Mouse (Mus musculus) forebrain, embryonic 12.5 days (tissue): Measurements from ENCODE around the gene Shroom3. TPM values are rescaled to one million over a fixed set of nuclear protein-coding genes. Genes with fewer than 3 reads are reported as not detected.
A peak's percentile ranks its signal among the peaks of the same experiment; 100 is the strongest.

Source experiments
- ATAC-seq: fragments of 200-750 bp; cut with Nextera tagmentation; 2 replicates; pipeline ENCODE4 v1.8.0; 2017; ENCODE audit warnings: moderate TSS enrichment; ENCODE audit not compliant: low FRiP score
- H3K27ac ChIP-seq: fragments of 300-500 bp; sonication (generic); 2 replicates; pipeline ENCODE4 v1.5.1; 2016; ENCODE audit warnings: mild to moderate bottlenecking
- H3K27me3 ChIP-seq: fragments of 300-500 bp; sonication (generic); 2 replicates; pipeline ENCODE4 v1.6.1; 2016; ENCODE audit warnings: mild to moderate bottlenecking
- H3K36me3 ChIP-seq: fragments of 300-500 bp; sonication (generic); replicated peaks from 2 replicates; pipeline ENCODE4 v1.6.1; 2016; ENCODE audit warnings: mild to moderate bottlenecking
- H3K4me1 ChIP-seq: fragments of 300-500 bp; sonication (generic); 2 replicates; pipeline ENCODE4 v1.6.1; 2016
- H3K4me2 ChIP-seq: fragments of 300-500 bp; sonication (generic); 2 replicates; pipeline ENCODE4 v1.6.1; 2016; ENCODE audit warnings: mild to moderate bottlenecking, moderate library complexity
- H3K4me3 ChIP-seq: fragments of 300-500 bp; sonication (generic); replicated peaks from 2 replicates; pipeline ENCODE4 v1.5.1; 2016; ENCODE audit warnings: mild to moderate bottlenecking
- H3K9ac ChIP-seq: fragments of 300-500 bp; sonication (generic); 2 replicates; pipeline ENCODE4 v1.6.1; 2016; ENCODE audit warnings: mild to moderate bottlenecking
- H3K9me3 ChIP-seq: fragments of 300-500 bp; sonication (generic); 2 replicates; pipeline ENCODE4 v1.6.1; 2016
- WGBS: fragments of 180-500 bp; shearing (Covaris S2); methylation state at CpG from one replicate; pipeline ENCODE4 v1.1.7; 2016; 5-methylcytosine and 5-hydroxymethylcytosine counted together
- polyA plus RNA-seq: library from polyadenylated mRNA; unstranded; fragments of >200 nt; fragmentation: Nextera tagmentation; extraction: Ambion mirVana; gene quantifications from 2 replicates; pipeline ENCODE4 v1.2.1, GENCODE M21; 2016

Gene Shroom3
- polyA plus RNA-seq, 1 experiment from 2014 or later = 6.6 TPM

- no peak overlapping the region for H3K9ac ChIP-seq
- H3K9me3 ChIP-seq = no peaks in the 10 kb centered on the region
- H3K4me1 ChIP-seq = no peaks in the 10 kb centered on the region
- H3K27me3 ChIP-seq = no peaks in the 10 kb centered on the region
- H3K4me2 ChIP-seq = no peak overlapping the region
- ATAC-seq = no peak
- WGBS = 87% methylated on average over 4 of the region's 4 CpGs
- no peaks in the 10 kb centered on the region for H3K36me3 ChIP-seq
- no peak overlapping the region for H3K4me3 ChIP-seq
- no peak overlapping the region for H3K27ac ChIP-seq
These were observed 188.9 kb downstream of the Shroom3 start for GRCm38 (mm10) chr5:92872182-92872581.

- H3K9ac ChIP-seq = no peak overlapping the region
These were observed 189.8 kb downstream of the Shroom3 start for GRCm38 (mm10) chr5:92872991-92873390.

GRCm38 (mm10) chr5:92873518-92873917, 190.3 kb downstream of the Shroom3 start:
- Histone ChIP-seq H3K4me3 (no peak overlapping the region), H3K27ac (no peak overlapping the region), H3K4me1 (no peaks in the 10 kb centered on the region), H3K9me3 (no peaks in the 10 kb centered on the region), H3K9ac (no peak overlapping the region), H3K27me3 (no peaks in the 10 kb centered on the region), H3K36me3 (no peaks in the 10 kb centered on the region), H3K4me2 (no peak overlapping the region)
- ATAC-seq = no peak

More at GRCm38 (mm10) chr5:92872991-92873390, 189.8 kb downstream of the Shroom3 start:
- no peak for ATAC-seq
- H3K27ac ChIP-seq = no peak overlapping the region
- WGBS = 77% methylated on average over 2 of the region's 2 CpGs
- no peaks in the 10 kb centered on the region for H3K36me3 ChIP-seq
- H3K27me3 ChIP-seq = no peaks in the 10 kb centered on the region
- no peak overlapping the region for H3K4me3 ChIP-seq
- no peaks in the 10 kb centered on the region for H3K4me1 ChIP-seq
- H3K9me3 ChIP-seq = no peaks in the 10 kb centered on the region
- no peak overlapping the region for H3K4me2 ChIP-seq

GRCm38 (mm10) chr5:92875836-92876235, 192.6 kb downstream of the Shroom3 start:
- 99% methylated on average over 10 of the region's 10 CpGs for WGBS
- H3K4me2 ChIP-seq = no peak overlapping the region

GRCm38 (mm10) chr5:92877104-92877503, 193.9 kb downstream of the Shroom3 start:
- H3K4me3 ChIP-seq = no peak overlapping the region
- no peaks in the 10 kb centered on the region for H3K9me3 ChIP-seq
- WGBS = 73% methylated on average over 3 of the region's 3 CpGs
- H3K27me3 ChIP-seq = no peaks in the 10 kb centered on the region
- H3K4me2 ChIP-seq = no peak overlapping the region
- no peaks in the 10 kb centered on the region for H3K36me3 ChIP-seq
- no peak overlapping the region for H3K27ac ChIP-seq
- no peak overlapping the region for H3K9ac ChIP-seq
- H3K4me1 ChIP-seq = no peaks in the 10 kb centered on the region
- ATAC-seq = no peak

More at GRCm38 (mm10) chr5:92875836-92876235, 192.6 kb downstream of the Shroom3 start:
- Histone ChIP-seq H3K36me3 (no peaks in the 10 kb centered on the region), H3K4me3 (no peak overlapping the region), H3K4me1 (no peaks in the 10 kb centered on the region), H3K9me3 (no peaks in the 10 kb centered on the region), H3K9ac (no peak overlapping the region), H3K27ac (no peak overlapping the region), H3K27me3 (no peaks in the 10 kb centered on the region)
- ATAC-seq = no peak

- 98% methylated on average over 2 of the region's 2 CpGs for WGBS
- Histone ChIP-seq H3K4me1 (no peaks in the 10 kb centered on the region), H3K4me2 (no peak overlapping the region), H3K27me3 (no peaks in the 10 kb centered on the region), H3K36me3 (no peaks in the 10 kb centered on the region), H3K9me3 (no peaks in the 10 kb centered on the region), H3K27ac (no peak overlapping the region), H3K9ac (no peak overlapping the region), H3K4me3 (no peak overlapping the region)
- no peak for ATAC-seq
These were observed 197.2 kb downstream of the Shroom3 start for GRCm38 (mm10) chr5:92880393-92880792.

GRCm38 (mm10) chr5:92880893-92881292, 197.7 kb downstream of the Shroom3 start:
- no peaks in the 10 kb centered on the region for H3K27me3 ChIP-seq
- ATAC-seq = no peak
- H3K4me3 ChIP-seq = no peak overlapping the region
- no peak overlapping the region for H3K4me2 ChIP-seq
- H3K36me3 ChIP-seq = no peaks in the 10 kb centered on the region
- 82% methylated on average over 4 of the region's 4 CpGs for WGBS
- no peak overlapping the region for H3K9ac ChIP-seq
- no peaks in the 10 kb centered on the region for H3K4me1 ChIP-seq
- H3K27ac ChIP-seq = no peak overlapping the region
- no peaks in the 10 kb centered on the region for H3K9me3 ChIP-seq

- no peak overlapping the region for H3K4me3 ChIP-seq
- no peak for ATAC-seq
- H3K27ac ChIP-seq = no peak overlapping the region
- no peak overlapping the region for H3K9ac ChIP-seq
- no peaks in the 10 kb centered on the region; the same call in 1 of the 2 replicates for H3K4me1 ChIP-seq
- H3K9me3 ChIP-seq = no peaks in the 10 kb centered on the region
- WGBS = 89% methylated on average over 4 of the region's 4 CpGs
- no peak overlapping the region for H3K4me2 ChIP-seq
- no peaks in the 10 kb centered on the region for H3K27me3 ChIP-seq
- no peaks in the 10 kb centered on the region for H3K36me3 ChIP-seq
These were observed 202.9 kb downstream of the Shroom3 start for GRCm38 (mm10) chr5:92886141-92886540.

- Histone ChIP-seq H3K4me1 (no peaks in the 10 kb centered on the region; the same call in 1 of the 2 replicates), H3K36me3 (no peaks in the 10 kb centered on the region), H3K4me2 (no peak overlapping the region), H3K9me3 (no peaks in the 10 kb centered on the region), H3K27me3 (no peaks in the 10 kb centered on the region), H3K9ac (no peak overlapping the region), H3K4me3 (no peak overlapping the region), H3K27ac (no peak overlapping the region)
- ATAC-seq = no peak
- WGBS = 68% methylated on average over 3 of the region's 3 CpGs
These were observed 204.3 kb downstream of the Shroom3 start for GRCm38 (mm10) chr5:92887501-92887900.

GRCm38 (mm10) chr5:92888628-92889241, 205.5 kb downstream of the Shroom3 start:
- WGBS = 57% methylated on average over 8 of the region's 8 CpGs
- no peaks in the 10 kb centered on the region for H3K27me3 ChIP-seq
- H3K27ac ChIP-seq = no peak overlapping the region
- no peak overlapping the region for H3K9ac ChIP-seq
- H3K4me3 ChIP-seq = no peak overlapping the region
- no peak overlapping the region for H3K4me2 ChIP-seq
- no peaks in the 10 kb centered on the region for H3K36me3 ChIP-seq
- peaks cover 7% of the 10 kb centered on the region for H3K4me1 ChIP-seq
- no peak for ATAC-seq
- no peaks in the 10 kb centered on the region for H3K9me3 ChIP-seq

GRCm38 (mm10) chr5:92890902-92891301, 207.7 kb downstream of the Shroom3 start:
- no peaks in the 10 kb centered on the region for H3K36me3 ChIP-seq
- peaks cover 14% of the 10 kb centered on the region for H3K4me1 ChIP-seq
- H3K27me3 ChIP-seq = no peaks in the 10 kb centered on the region
- H3K9ac ChIP-seq = no peak overlapping the region
- no peak for ATAC-seq
- 94% methylated on average over 5 of the region's 5 CpGs for WGBS
- no peak overlapping the region for H3K4me2 ChIP-seq
- H3K4me3 ChIP-seq = no peak overlapping the region
- no peak overlapping the region for H3K27ac ChIP-seq
- no peaks in the 10 kb centered on the region for H3K9me3 ChIP-seq

GRCm38 (mm10) chr5:92893284-92893683, 210.0 kb downstream of the Shroom3 start:
- H3K4me3 ChIP-seq = no peak overlapping the region
- H3K27me3 ChIP-seq = no peaks in the 10 kb centered on the region
- peaks cover 32% of the 10 kb centered on the region for H3K4me1 ChIP-seq
- H3K9ac ChIP-seq = no peak overlapping the region
- H3K27ac ChIP-seq = peak overlapping the region; percentile 67
- no peaks in the 10 kb centered on the region for H3K9me3 ChIP-seq
- peak overlapping the region; percentile 15; the same call in 1 of the 2 replicates for H3K4me2 ChIP-seq
- H3K36me3 ChIP-seq = no peaks in the 10 kb centered on the region
- 10% methylated on average over 4 of the region's 4 CpGs for WGBS
- ATAC-seq = no peak

GRCm38 (mm10) chr5:92893711-92894110, 210.5 kb downstream of the Shroom3 start:
- H3K9me3 ChIP-seq = no peaks in the 10 kb centered on the region
- H3K27ac ChIP-seq = peak overlapping the region; percentile 67
- H3K9ac ChIP-seq = no peak overlapping the region
- peaks cover 36% of the 10 kb centered on the region for H3K4me1 ChIP-seq
- H3K4me2 ChIP-seq = peak overlapping the region; percentile 15
- H3K4me3 ChIP-seq = no peak overlapping the region
- H3K27me3 ChIP-seq = no peaks in the 10 kb centered on the region
- H3K36me3 ChIP-seq = no peaks in the 10 kb centered on the region
- ATAC-seq = no peak
- 4% methylated on average over 1 of the region's 1 CpGs for WGBS
